Mouse (Mus musculus): ENCODE data around the gene Tnrc6c. TPM values are rescaled to one million over a fixed set of nuclear protein-coding genes. Genes with fewer than 3 reads are reported as not detected.
A peak's percentile ranks its signal among the peaks of the same experiment; 100 is the strongest.

The Tnrc6c gene
- total RNA-seq, 2 experiments from 2014 or later: 89.8 to 90.7 TPM

DNA sequence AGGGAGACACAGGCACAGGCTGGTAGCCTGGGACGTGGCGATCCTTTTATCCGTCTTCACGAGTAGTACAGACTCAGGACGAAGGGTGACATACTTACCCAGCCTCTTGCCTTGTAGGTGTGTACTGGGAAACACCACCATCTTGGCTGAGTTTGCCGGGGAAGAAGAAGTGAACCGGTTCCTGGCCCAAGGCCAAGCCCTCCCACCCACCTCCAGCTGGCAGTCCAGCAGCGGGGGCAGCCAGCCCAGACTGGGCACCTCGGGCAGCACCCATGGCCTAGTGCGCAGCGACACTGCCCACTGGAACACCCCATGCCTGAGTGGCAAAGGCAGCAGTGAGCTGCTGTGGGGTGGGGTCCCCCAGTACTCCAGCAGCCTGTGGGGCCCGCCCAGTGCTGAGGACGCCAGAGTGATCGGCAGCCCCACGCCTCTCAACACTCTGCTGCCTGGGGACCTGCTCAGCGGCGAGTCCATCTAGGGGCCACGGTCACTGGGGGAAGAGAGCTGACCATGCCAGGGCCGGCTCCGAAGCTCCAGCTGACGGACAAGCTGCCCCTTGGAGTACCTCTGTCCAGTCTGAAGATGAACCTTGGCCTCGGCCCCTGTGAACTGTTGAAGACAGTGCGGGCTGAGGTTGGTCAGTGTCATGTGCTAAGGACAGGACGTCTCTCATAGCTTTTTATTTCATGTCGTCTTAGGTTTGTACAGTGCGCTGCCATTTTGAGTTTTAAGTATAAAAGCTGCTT is 106.5 kb downstream of the Tnrc6c start:
- intact Hi-C loops (cut with DNase I): no loop called here
- peak; percentile 51 for DNase-seq

DNA sequence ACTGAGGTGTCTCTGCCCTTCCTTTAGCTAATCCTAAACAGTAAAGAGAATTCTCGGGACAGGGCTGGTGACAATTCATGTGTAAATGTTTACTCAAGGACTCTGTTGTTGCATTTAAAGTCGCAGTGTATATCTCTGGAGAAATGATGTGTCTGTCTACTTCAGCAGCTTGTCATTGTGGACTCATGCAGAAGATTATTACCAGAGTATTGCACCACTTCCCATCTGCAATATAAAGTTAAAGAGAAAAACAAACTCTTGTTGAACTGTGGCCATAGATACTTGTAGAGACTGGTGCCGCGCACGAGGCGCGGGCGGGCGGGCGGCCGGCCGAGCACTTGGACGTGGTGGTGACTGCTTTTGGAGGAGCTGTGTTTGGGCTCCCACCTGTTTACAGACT is 107.7 kb downstream of the Tnrc6c start:
- intact Hi-C loops (cut with DNase I): no loop called here
- no peak for DNase-seq

DNA sequence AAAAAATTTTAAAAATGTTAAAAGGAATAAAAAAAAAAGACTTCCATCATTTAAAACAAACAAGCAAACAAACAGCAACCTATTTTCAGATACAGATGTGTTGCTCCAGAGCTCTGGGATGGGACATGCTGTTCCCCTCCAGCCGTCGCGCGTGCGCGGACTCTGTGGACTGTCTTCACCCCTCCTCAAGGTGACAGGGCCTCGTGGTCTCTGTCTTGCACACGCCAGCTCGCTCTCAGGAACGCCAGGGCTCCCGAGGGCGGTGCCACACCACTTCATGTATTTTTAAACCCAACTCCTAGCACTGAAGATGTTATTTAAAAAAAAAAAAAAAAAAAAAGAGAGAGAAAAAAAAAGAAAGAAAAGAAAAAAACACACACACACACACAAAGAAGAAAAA is 108.2 kb downstream of the Tnrc6c start:
- no peak for DNase-seq
- intact Hi-C loops (cut with DNase I): no loop called here

GRCm38 (mm10) chr11:117764319-117764718 is 110.2 kb downstream of the Tnrc6c start:
- intact Hi-C loops (cut with DNase I): no loop called here
- no peak for DNase-seq

DNA sequence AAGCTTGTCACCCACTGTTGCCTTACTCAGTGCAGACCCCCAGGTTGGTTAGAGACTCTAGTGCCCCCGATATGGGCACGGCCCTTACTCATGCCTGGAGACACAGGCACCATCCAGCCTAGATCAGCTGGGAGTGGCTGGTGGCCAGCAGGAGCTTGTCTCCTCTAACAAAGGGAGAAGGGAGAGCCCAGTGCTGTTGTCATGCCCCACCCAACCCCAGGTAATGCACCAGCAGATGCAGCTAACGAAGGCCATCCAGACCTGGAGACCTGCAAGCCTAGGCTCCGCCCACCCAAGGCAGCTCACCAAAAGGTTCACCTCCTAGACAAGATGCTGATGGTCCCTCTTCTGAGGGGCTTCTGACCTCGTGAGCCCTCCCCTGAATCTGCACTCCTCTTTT is 111.3 kb downstream of the Tnrc6c start:
- intact Hi-C loops (cut with DNase I): no loop called here

GRCm38 (mm10) chr11:117766275-117766674 is 112.2 kb downstream of the Tnrc6c start:
- DNase-seq: no peak
- intact Hi-C loops (cut with DNase I): no loop called here

More for the DNA sequence above, 111.3 kb downstream of the Tnrc6c start:
- DNase-seq: no peak

GRCm38 (mm10) chr11:117768725-117769682 is 114.9 kb downstream of the Tnrc6c start:
- peak; percentile 81 for DNase-seq
- intact Hi-C loops (cut with DNase I): no loop called here

DNA sequence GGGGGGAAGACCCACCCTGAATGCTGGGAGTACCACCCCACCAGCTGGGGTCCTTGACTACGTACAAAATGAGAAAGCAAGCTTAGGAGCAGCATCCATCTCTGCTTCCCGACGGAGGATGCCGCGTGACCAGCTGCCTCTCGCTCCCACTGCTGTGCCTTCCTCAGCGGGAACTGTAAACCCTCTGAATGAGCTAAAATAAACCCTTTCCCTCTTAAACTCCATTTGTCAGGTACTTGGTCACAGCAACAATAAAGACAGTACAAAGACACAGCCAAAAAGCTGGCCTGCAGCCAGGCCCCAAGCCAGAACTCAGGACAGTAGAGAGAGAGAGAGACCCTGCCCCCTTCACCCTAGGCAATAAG is 115.6 kb downstream of the Tnrc6c start:
- intact Hi-C loops (cut with DNase I): no loop called here
- no peak for DNase-seq

GRCm38 (mm10) chr11:117770407-117770806 is 116.3 kb downstream of the Tnrc6c start:
- intact Hi-C loops (cut with DNase I): no loop called here
- DNase-seq: peak; percentile 64

GRCm38 (mm10) chr11:117772352-117772751 is 118.3 kb downstream of the Tnrc6c start:
- no peak for DNase-seq
- intact Hi-C loops (cut with DNase I): no loop called here

DNA sequence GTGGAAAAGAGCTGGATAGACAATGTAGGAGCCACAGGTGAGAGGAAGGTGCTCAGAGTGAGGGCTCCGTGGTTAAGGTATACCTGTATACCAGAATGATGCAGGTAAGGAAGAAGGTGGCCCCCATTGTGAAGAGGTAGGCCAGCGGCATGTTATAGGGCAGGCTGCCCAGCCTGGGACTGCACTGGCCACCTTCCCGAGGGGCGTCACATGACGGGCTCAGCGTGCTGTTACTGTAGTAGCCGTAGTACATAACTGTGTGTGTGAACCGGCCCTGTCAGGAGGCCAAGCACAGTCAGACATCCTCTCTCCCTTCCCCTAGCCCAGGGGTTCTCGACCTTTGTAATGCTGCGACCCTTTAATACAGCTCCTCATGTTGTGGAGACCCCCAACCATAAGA is 120.8 kb downstream of the Tnrc6c start:
- intact Hi-C loops (cut with DNase I): no loop called here
- DNase-seq: no peak

GRCm38 (mm10) chr11:117775540-117775939 is 121.5 kb downstream of the Tnrc6c start:
- intact Hi-C loops (cut with DNase I): no loop called here
- no peak for DNase-seq

DNA sequence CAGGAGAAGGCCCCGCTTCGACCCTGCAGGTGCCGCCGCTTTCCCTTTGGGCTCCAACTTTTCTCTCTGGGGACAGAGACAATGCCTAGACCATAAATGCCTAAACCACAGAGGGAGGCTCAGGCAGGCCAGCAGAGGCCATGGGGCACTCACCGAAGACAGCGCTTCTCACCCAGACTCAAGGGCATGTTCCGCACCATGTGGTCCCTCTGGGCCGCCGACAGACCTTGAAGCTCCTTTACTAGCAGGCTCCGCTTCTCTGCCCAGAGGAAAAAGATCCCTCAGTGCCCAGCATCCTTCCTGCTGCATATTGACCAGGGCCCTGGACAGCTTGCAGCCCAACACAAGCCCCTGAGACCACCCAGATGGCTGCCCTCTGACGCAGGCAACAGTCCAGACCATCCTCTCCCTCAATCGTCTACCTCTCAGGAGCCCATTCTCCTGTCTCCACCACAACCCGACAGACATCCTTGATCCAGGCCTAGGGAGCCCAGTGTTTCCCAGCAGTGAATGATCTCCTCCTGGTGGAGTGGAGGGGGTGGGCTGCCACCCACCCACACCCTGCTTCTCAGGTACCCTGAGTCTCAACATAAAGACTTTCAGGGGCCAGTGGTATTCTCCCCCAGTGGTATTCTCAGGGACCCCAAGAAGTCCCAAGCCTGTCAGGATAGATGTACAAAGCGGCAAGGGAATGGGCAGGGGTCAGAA is 122.2 kb downstream of the Tnrc6c start:
- no peak for DNase-seq
- intact Hi-C loops (cut with DNase I): no loop called here

GRCm38 (mm10) chr11:117777111-117777510 is 123.0 kb downstream of the Tnrc6c start:
- DNase-seq: no peak
- intact Hi-C loops (cut with DNase I): no loop called here

DNA sequence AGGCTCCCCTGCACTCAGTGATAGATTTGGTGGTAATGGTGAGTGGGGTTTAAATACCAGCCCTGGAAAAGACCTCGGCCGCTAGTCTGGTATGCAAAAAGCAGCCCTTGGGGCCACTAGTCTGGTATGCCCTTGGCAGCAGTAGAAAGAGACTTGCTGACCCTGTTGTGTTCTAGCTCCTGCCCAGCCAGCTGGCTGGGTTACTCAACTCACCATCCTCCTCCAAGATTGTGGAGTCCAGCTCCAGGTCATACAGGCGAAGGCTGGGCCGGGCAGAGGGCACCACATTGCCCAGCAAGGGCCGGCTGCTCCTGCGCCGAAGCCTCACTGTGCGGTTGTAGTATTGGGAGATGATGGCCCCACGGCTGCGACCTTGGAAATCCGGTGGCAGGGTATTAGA is 123.9 kb downstream of the Tnrc6c start:
- DNase-seq: no peak
- intact Hi-C loops (cut with DNase I): no loop called here

GRCm38 (mm10) chr11:117778851-117779433 is 124.9 kb downstream of the Tnrc6c start:
- DNase-seq: no peak
- intact Hi-C loops (cut with DNase I): no loop called here

DNA sequence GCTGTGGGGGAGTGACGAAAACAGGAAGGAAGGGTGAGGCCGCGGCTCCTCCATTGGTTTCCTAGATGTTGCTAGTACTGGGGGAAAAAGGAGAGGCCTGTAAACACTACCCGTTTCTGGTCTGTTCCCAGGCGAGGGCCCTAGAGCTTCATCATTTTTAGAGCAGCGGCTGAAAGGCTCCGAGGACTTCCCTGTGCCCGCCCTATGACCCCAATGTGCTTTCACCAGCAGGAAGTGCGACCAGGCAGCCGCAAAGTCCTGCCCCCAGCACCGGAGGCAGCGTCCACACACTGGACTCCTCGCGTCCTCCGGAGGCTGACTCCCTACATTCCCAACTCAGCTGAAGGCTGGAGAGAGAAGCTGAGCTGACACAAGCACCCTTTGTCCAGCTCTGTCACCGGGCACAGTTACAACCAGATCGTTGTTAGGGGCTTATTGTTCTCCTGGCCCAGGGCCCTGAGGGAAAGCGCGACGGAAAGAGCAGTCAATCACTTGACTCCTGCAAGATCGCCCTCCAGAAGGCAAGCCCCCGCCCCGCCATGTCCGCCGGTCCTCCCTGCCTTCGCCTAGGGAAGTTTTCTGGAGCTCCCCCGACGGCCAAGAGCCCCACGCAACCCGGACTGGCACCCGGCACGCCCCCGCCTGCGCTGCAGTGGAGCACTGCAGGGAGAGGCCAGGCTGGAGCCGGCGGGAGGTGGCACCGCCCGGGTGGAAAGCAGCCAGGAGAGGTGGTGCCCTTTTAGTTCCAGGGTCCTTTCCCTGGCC is 125.5 kb downstream of the Tnrc6c start:
- DNase-seq: peak; percentile 55
- intact Hi-C loops (cut with DNase I): no loop called here

DNA sequence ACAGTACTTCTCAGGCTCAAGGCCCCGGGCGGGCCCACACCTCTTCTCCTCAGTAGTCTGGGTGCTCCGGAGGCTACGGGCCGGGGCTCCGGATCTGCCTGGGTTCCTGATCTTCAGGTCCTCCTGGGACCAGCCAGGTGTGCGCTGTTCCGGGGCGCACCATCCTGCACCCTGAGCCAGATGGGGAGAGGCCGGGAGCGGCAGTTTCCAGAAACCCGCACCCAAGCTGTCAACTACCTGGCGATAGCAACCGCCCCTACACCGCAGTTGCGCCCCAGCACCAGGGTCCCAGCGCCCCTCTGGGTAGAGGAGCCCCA is 126.1 kb downstream of the Tnrc6c start:
- intact Hi-C loops (cut with DNase I): no loop called here
- no peak for DNase-seq

- peak; percentile 58 for DNase-seq
- intact Hi-C loops (cut with DNase I): no loop called here
Measured at GRCm38 (mm10) chr11:117780582-117781111, 126.6 kb downstream of the Tnrc6c start.

- intact Hi-C loops (cut with DNase I): no loop called here
- peak; percentile 51 for DNase-seq
Measured at GRCm38 (mm10) chr11:117781199-117781821, 127.2 kb downstream of the Tnrc6c start.

Data from left cerebral cortex, postnatal 4 days (tissue).